Mouse (Mus musculus) megakaryocyte, adult 5-6 weeks (primary cell): Measurements from ENCODE around the gene Sh2b2. TPM values are rescaled to one million over a fixed set of nuclear protein-coding genes. Genes with fewer than 3 reads are reported as not detected.

Experiments
- ATAC-seq: 2 replicates; pipeline ENCODE4 v1.8.0; 2016; ENCODE audit warnings: mild to moderate bottlenecking, inconsistent platforms; ENCODE audit not compliant: poor library complexity, severe bottlenecking
- total RNA-seq, 2 experiments: library from RNA; stranded (forward) in 1 of 2; stranded (reverse) in 1 of 2; fragments of 153-499, 151-499 nt in 1 of 2; fragments of 221-1000, 200-1000 nt in 1 of 2; gene quantifications; 2 replicates each; pipeline versions ENCODE4 v1.2.3 to v1.2.4; 2015 to 2017

Sh2b2 gene
- total RNA-seq, 2 experiments from 2014 or later, result 15.1 to 28.7 TPM

- no peak for ATAC-seq
Observed at GRCm38 (mm10) chr5:136183766-136184165, 62.6 kb downstream of the Sh2b2 start.

GRCm38 (mm10) chr5:136182830-136183229, 63.5 kb downstream of the Sh2b2 start:
- no peak for ATAC-seq

GRCm38 (mm10) chr5:136182049-136182448, 64.3 kb downstream of the Sh2b2 start:
- no peak for ATAC-seq

DNA sequence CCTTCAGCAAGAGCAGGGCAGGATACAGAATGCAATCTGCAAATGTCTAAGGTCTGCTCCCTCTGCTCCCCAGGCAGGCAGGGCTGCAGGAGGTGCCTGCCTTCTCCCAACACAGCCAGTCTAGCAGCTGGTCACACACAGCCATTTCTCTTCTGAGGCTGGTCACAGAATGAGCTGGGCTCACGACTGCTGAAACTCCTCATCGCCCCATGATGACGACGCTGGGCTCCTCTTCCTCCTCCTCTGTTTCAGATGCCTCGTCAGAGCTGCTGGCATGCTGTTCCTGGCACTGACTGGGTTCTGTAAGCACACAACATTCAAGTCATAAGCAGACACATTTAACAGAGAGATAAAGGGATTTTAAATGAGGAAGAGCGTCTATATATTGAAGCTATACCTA, 65.2 kb downstream of the Sh2b2 start:
- ATAC-seq, result no peak

GRCm38 (mm10) chr5:136179594-136179993, 66.8 kb downstream of the Sh2b2 start:
- peak; percentile 92 for ATAC-seq

- ATAC-seq, result no peak
Observed at GRCm38 (mm10) chr5:136173606-136174463, 72.5 kb downstream of the Sh2b2 start.

DNA sequence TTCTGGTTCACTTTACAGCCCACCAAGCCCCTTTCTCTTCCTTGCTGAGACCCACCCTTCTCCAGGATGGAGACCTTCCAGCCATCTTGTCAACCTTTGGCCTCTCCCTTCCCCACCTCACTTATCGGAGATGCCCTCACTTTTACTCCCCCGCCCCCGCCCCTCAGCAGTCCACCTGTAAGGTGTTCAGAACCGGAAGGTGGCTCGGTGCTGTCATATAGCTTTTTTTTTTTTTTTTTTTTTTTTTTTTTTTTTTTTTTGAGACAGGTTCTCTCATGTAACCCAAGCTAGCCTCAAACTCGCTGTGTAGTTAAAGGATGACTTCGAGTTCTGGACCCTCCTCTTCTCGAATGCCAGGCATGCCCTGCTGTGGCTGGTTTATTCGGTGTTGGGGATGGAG, 73.4 kb downstream of the Sh2b2 start:
- ATAC-seq, result no peak

- peak; percentile 71 for ATAC-seq
Observed at GRCm38 (mm10) chr5:136171363-136172341, 74.7 kb downstream of the Sh2b2 start.

- peak; percentile 61 for ATAC-seq
Observed at GRCm38 (mm10) chr5:136170512-136171362, 75.6 kb downstream of the Sh2b2 start, which contains the start of gene Orai2. TSS of gene Orai2 (minus strand) at chr5:136170713.

- peak; percentile 43 for ATAC-seq
Observed at GRCm38 (mm10) chr5:136169626-136170511, 76.5 kb downstream of the Sh2b2 start.

Other genes with a start within 250 kb of the Sh2b2 start
- gene Upk3b, start 208.1 kb downstream of the Sh2b2 start, total RNA-seq (2015), result not detected in 2 replicates
- not detected in 2 replicates for gene Upk3b, start 208.1 kb downstream of the Sh2b2 start, total RNA-seq (2017)
- gene Upk3bl, start 192.1 kb downstream of the Sh2b2 start, total RNA-seq (2015), result not detected in 2 replicates
- not detected in 2 replicates for gene Upk3bl, start 192.1 kb downstream of the Sh2b2 start, total RNA-seq (2017)
- 36.2 and 40.9 TPM in 2 replicates for gene Rasa4, start 162.6 kb downstream of the Sh2b2 start, total RNA-seq (2015)
- 26.0 and 33.8 TPM in 2 replicates for gene Rasa4, start 162.6 kb downstream of the Sh2b2 start, total RNA-seq (2017)
- gene Polr2j, start 129.9 kb downstream of the Sh2b2 start, total RNA-seq (2015), result 94.7 and 103 TPM in 2 replicates
- 105 and 117 TPM in 2 replicates for gene Polr2j, start 129.9 kb downstream of the Sh2b2 start, total RNA-seq (2017)
- gene Lrwd1, start 110.5 kb downstream of the Sh2b2 start, total RNA-seq (2015), result 12.3 and 16.0 TPM in 2 replicates
- 40.9 and 58.5 TPM in 2 replicates for gene Lrwd1, start 110.5 kb downstream of the Sh2b2 start, total RNA-seq (2017)
- 14.0 and 19.8 TPM in 2 replicates for gene Alkbh4, start 110.4 kb downstream of the Sh2b2 start, total RNA-seq (2015)
- gene Alkbh4, start 110.4 kb downstream of the Sh2b2 start, total RNA-seq (2017), result 11.2 and 15.2 TPM in 2 replicates
- 26.1 and 26.5 TPM in 2 replicates for gene Orai2, start 75.8 kb downstream of the Sh2b2 start, total RNA-seq (2015)
- gene Orai2, start 75.8 kb downstream of the Sh2b2 start, total RNA-seq (2017), result 42.8 and 48.1 TPM in 2 replicates
- 8.7 and 15.7 TPM in 2 replicates for gene Prkrip1, start 47.6 kb downstream of the Sh2b2 start, total RNA-seq (2015)
- 46.0 and 50.7 TPM in 2 replicates for gene Prkrip1, start 47.6 kb downstream of the Sh2b2 start, total RNA-seq (2017)